Mouse (Mus musculus) liver, adult 2 months (tissue): ENCODE data around the gene Ppard.

Experiments used
- CTCF ChIP-seq: fragments of 200-500 bp; IDR thresholded peaks from 2 replicates; pipeline ENCODE4 v1.5.1; 2011; ENCODE audit warnings: low read depth, low read length, control low read depth
- POLR2A ChIP-seq: fragments of 200-500 bp; IDR thresholded peaks from 2 replicates; pipeline ENCODE4 v1.6.1; 2011; ENCODE audit warnings: low read length, control low read depth; ENCODE audit not compliant: insufficient read depth; ENCODE audit errors: extremely low read depth

- TF ChIP-seq CTCF (no peak), POLR2A (no peak)
These were observed 11.7 kb downstream of the Ppard start for GRCm38 (mm10) chr17:28244214-28244613.
